Mouse (Mus musculus) MEL (cell line): ENCODE measurements around the gene Lrrc63. TPM values are rescaled to one million over a fixed set of nuclear protein-coding genes. Genes with fewer than 3 reads are reported as not detected.

Experiments
- polyA plus RNA-seq, 2 experiments: library from polyadenylated mRNA; stranded (reverse) in 1 of 2; unstranded in 1 of 2; fragments of >175 nt in 1 of 2; fragments of >200 nt in 1 of 2; gene quantifications; 2 replicates each; pipeline versions ENCODE4 v1.2.1 to v1.2.4; 2012; ENCODE audit warnings: low replicate concordance in 2 of 2, low read depth in 1 of 2; ENCODE audit not compliant: insufficient read length in 2 of 2, insufficient read depth in 1 of 2, missing spikeins in 1 of 2
- total RNA-seq: library from RNA; depleted of rRNA; stranded (reverse); fragments of 300-350 nt; gene quantifications from 2 replicates; pipeline ENCODE4 v1.2.3, GENCODE M21; 2012; rRNA removed

The Lrrc63 gene
- total and polyA plus RNA-seq, 3 experiments: not detected

Other genes with a start within 250 kb of the Lrrc63 start
- gene Lrch1, start 183.0 kb downstream of the Lrrc63 start, total RNA-seq: 2.8 and 3.3 TPM in 2 replicates
- gene Lrch1, start 183.0 kb downstream of the Lrrc63 start, polyA plus RNA-seq: 1 to 10 TPM in 1 of 2 experiments, not detected in 1; 6.1 TPM
- gene Rubcnl, start 114.9 kb downstream of the Lrrc63 start, total RNA-seq: 0.04 and 0.13 TPM in 2 replicates
- under 1 TPM in 1 of 2 experiments, not detected in 1; 0.06 TPM for gene Rubcnl, start 114.9 kb downstream of the Lrrc63 start, polyA plus RNA-seq
- 11.0 and 23.7 TPM in 2 replicates for gene Lcp1, start 220 bp upstream of the Lrrc63 start, total RNA-seq
- gene Lcp1, start 220 bp upstream of the Lrrc63 start, polyA plus RNA-seq: 10 to 100 TPM in 1 of 2 experiments, not detected in 1; 20.3 TPM
- not detected in 2 replicates for gene Cpb2, start 111.4 kb upstream of the Lrrc63 start, total RNA-seq
- gene Cpb2, start 111.4 kb upstream of the Lrrc63 start, polyA plus RNA-seq: not detected
- gene Zc3h13, start 153.5 kb upstream of the Lrrc63 start, total RNA-seq: 17.5 and 21.5 TPM in 2 replicates
- 100 to 1,000 TPM in 1 of 2 experiments, 10 to 100 TPM in 1; 41.8 to 145 TPM for gene Zc3h13, start 153.5 kb upstream of the Lrrc63 start, polyA plus RNA-seq